Mouse (Mus musculus) E14TG2a.4 (cell line): ENCODE data around the gene Gstcd.
A peak's percentile ranks its signal among the peaks of the same experiment; 100 is the strongest.

ENCODE experiments used
- H3K27me3 ChIP-seq: 2 replicates; pipeline ENCODE4 v1.6.1; 2014; ENCODE audit warnings: low read length, control low read depth; ENCODE audit not compliant: insufficient read depth
- H3K36me3 ChIP-seq: 2 replicates; pipeline ENCODE4 v1.6.1; 2014; ENCODE audit warnings: low read length, control low read depth; ENCODE audit not compliant: insufficient read depth
- H3K4me1 ChIP-seq: replicated peaks from 2 replicates; pipeline ENCODE4 v1.6.1; 2014; ENCODE audit warnings: low read depth, low read length, control low read depth
- H3K4me3 ChIP-seq: replicated peaks from 2 replicates; pipeline ENCODE4 v1.5.1; 2014; ENCODE audit warnings: mild to moderate bottlenecking, low read length
- H3K9me3 ChIP-seq: 2 replicates; pipeline ENCODE4 v1.6.1; 2014; ENCODE audit warnings: low read length, control low read depth
- CTCF ChIP-seq: conservative IDR thresholded peaks from 2 replicates; pipeline ENCODE4 v1.5.1; 2014; ENCODE audit warnings: low read length
- NANOG ChIP-seq: IDR thresholded peaks from 2 replicates; pipeline ENCODE4 v1.6.1; 2014; ENCODE audit warnings: borderline replicate concordance, low read length, mixed read lengths
- POU5F1 ChIP-seq: IDR thresholded peaks from 2 replicates; pipeline ENCODE4 v1.6.1; 2014; ENCODE audit warnings: low read length, borderline replicate concordance

The Gstcd gene

DNA sequence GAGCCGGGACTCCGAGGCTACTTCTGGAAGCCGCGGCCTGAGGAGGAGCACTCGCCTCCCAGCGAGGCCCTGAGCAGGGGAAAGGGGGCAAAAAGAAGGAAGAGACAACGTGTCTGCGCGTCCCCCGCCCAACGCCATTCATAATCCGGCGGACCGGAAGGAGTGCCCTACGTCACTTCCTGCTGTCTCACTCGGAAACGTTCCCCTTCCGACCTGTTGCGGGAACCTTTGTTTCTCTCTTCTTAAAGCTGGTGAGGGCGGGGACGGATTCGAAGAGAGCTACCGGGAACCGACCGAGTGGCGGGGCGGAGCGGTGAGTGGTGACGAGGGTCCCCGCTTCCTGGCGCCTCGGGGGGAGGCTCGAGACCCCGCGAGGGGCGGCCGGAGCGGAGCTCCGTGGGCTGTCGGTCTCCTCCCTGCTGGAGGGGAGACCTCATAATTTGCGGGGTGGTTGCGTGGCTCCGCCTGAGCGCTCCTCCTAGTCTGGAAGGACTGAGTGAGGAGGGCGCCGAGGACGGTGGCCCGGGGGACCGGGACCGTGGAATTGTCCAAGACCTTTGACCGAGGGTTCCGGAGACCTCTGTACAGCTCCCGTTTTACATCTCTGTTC lies at the start of gene Gstcd, which contains the start of gene Ints12:
Gene Gstcd, minus strand, starts transcription at position 370 of the 610 bp plus-strand sequence.
Gene Ints12, plus strand, starts transcription at position 177 of the 610 bp plus-strand sequence.
- Histone ChIP-seq H3K4me1 (peaks cover 23% of the 10 kb centered on the region), H3K27me3 (no peaks in the 10 kb centered on the region), H3K4me3 (peak within 1 kb of the TSS; percentile 94), H3K36me3 (peaks cover 2% of the 10 kb centered on the region; the same call in 1 of the 2 replicates), H3K9me3 (no peaks in the 10 kb centered on the region)
- TF ChIP-seq CTCF (no peak), POU5F1 (peak; percentile 37; the same call in 1 of the 2 replicates)

DNA sequence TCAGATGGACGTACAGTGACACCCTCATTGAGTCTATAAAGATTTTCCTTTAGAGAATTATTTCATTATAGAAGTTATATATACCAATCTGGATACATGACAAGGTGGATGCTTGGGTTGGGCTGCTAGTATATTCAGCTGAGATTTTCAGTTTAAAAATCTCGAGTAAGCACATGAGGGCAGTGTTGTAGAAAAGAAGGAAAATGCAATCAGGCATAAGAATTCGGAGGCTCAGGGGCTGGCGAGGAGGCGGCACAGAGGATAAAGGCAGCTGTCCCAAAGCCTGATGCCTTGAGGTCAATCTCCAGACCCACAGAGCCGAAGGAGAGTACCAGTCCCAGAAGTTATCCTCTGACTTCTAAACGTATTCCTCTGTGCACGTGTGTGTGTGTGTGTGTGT lies 40.8 kb upstream of the Gstcd start:
- TF ChIP-seq NANOG (no peak), POU5F1 (no peak), CTCF (no peak)

DNA sequence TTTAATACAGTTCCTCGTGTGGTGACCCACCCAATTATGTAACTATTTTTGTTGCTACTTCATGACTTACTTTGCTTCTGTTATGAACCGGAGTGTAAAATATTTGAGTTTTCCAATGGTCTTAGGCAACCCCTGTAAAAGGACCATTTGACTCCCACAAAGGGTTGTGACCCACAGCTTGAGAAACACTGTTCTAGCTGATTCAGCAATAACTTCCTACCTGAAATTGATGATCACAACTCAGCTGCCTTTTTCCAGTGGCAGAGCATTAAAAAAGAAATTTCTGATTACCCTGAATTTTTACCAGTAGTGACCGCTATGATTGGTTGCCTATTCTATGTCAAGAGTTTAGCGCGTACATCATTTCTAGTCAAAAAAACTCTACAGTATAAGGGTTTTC lies 39.5 kb upstream of the Gstcd start:
- no peaks in the 10 kb centered on the region for H3K9me3 ChIP-seq
- TF ChIP-seq CTCF (no peak), NANOG (no peak), POU5F1 (no peak)
- H3K4me3 ChIP-seq, result no peak overlapping the region
- no peaks in the 10 kb centered on the region for H3K27me3 ChIP-seq
- H3K36me3 ChIP-seq, result no peaks in the 10 kb centered on the region
- no peaks in the 10 kb centered on the region for H3K4me1 ChIP-seq

More for the DNA sequence above, 40.8 kb upstream of the Gstcd start:
- no peak overlapping the region for H3K4me3 ChIP-seq
- H3K36me3 ChIP-seq, result no peaks in the 10 kb centered on the region
- H3K9me3 ChIP-seq, result no peaks in the 10 kb centered on the region
- no peaks in the 10 kb centered on the region for H3K27me3 ChIP-seq
- H3K4me1 ChIP-seq, result no peaks in the 10 kb centered on the region

DNA sequence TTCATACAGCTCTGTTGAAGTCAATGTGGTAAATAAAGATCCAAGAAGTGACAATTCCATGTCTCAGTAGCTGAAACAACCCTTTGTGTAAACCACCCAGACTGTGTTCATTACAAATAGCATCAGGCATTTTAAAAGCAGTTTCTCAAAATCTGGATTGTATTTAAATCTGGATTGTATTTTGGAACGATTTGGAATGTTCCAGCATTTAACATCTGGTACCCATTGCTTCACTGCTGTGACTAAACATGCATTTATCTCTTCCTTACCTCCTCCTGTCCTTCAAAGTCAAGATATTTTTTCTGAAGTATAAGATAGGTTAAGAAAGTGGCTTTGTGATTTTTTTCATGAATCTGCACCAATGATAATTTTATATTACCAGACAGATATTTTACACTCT lies 21.4 kb upstream of the Gstcd start:
- Histone ChIP-seq H3K4me3 (no peak overlapping the region), H3K9me3 (no peaks in the 10 kb centered on the region), H3K4me1 (no peaks in the 10 kb centered on the region), H3K36me3 (peaks cover 13% of the 10 kb centered on the region), H3K27me3 (no peaks in the 10 kb centered on the region)
- TF ChIP-seq POU5F1 (no peak), CTCF (no peak), NANOG (no peak)

DNA sequence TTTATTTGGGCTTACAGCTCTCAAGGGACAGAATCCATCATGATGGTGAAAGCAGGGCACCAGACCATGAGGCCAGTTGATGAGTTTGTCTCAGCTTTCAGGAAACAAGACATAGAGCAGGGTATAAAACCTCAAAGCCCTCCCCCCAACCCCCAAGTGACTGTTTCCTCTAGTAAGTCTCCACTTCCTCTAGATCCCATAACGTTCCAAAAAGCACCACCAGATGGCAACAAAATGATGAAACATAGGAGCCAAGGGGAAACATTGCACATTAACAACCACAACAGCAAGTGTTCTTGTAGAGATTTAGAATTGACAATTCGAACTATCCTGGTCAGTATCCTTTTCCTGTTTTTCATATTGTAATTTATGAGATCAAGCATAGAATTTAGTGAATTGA lies 19.9 kb upstream of the Gstcd start:
- Histone ChIP-seq H3K4me1 (no peaks in the 10 kb centered on the region), H3K9me3 (no peaks in the 10 kb centered on the region), H3K27me3 (no peaks in the 10 kb centered on the region), H3K4me3 (no peak overlapping the region), H3K36me3 (peaks cover 24% of the 10 kb centered on the region)
- TF ChIP-seq NANOG, result no peak
- peak; percentile 21; the same call in 1 of the 2 replicates for TF ChIP-seq CTCF
- no peak for TF ChIP-seq POU5F1

DNA sequence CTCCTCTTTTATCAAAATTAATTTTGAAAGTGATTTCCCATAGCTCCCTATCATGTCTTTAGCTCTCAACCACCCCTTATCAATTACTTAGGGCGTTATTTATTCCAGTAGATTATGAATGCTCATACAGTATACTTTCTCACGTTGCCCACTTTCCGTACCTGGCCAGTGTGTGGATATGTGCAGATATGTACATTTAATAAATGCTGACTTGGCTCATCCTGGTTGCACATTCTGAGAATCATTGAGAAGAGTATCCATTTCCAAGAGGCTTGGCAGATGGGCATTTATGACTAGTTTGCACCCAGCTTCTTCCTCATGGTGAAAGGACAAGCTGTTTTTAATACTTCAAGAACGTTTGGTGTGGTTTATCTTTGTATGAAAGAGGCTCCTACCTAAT lies 18.0 kb upstream of the Gstcd start:
- Histone ChIP-seq H3K9me3 (no peaks in the 10 kb centered on the region), H3K4me3 (no peak overlapping the region), H3K36me3 (peaks cover 39% of the 10 kb centered on the region), H3K27me3 (no peaks in the 10 kb centered on the region), H3K4me1 (no peaks in the 10 kb centered on the region)
- TF ChIP-seq CTCF, result no peak
- no peak for TF ChIP-seq POU5F1
- TF ChIP-seq NANOG, result no peak

DNA sequence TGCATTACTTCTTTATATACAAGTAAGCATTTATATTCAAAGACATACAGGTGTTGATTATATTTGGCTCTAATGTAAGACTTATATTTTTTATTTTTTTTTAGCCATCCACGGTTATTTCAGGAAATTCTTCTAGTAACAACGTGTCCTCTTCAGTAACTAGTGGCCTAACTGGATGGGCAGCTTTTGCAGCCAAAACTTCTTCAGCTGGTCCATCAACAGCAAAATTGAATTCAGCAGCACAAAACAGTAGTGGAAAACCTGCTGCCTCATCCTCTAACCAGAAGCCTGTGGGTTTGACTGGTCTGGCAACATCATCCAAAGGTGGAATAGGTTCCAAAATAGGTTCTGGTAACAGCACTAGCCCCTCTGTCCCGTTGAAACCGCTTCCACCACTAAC lies 16.9 kb upstream of the Gstcd start:
- peaks cover 48% of the 10 kb centered on the region for H3K36me3 ChIP-seq
- H3K9me3 ChIP-seq, result no peaks in the 10 kb centered on the region
- H3K4me1 ChIP-seq, result no peaks in the 10 kb centered on the region
- H3K27me3 ChIP-seq, result no peaks in the 10 kb centered on the region
- TF ChIP-seq POU5F1 (no peak), NANOG (no peak), CTCF (no peak)
- no peak overlapping the region for H3K4me3 ChIP-seq

DNA sequence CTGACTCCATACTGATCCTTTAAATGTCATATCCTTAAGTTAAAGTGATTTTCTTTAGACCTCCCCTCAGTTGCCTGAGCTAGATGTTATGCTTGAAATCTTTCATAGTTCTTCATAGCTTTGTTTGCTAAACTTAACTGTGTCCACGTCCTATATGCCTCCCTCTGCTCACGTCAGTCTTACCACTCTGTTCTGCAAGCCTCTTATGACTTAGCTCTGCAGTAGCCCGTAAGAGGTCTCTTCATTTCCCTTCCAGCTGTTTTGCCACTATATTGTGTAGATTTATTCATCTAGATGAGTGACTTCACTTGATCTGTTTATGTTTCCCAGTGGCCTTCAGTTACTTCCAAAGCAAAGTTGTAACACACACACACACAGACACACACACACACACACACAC lies 12.6 kb upstream of the Gstcd start:
- TF ChIP-seq POU5F1, result no peak
- no peaks in the 10 kb centered on the region for H3K27me3 ChIP-seq
- no peaks in the 10 kb centered on the region for H3K9me3 ChIP-seq
- H3K4me1 ChIP-seq, result no peaks in the 10 kb centered on the region
- H3K36me3 ChIP-seq, result peaks cover 79% of the 10 kb centered on the region
- no peak overlapping the region for H3K4me3 ChIP-seq

DNA sequence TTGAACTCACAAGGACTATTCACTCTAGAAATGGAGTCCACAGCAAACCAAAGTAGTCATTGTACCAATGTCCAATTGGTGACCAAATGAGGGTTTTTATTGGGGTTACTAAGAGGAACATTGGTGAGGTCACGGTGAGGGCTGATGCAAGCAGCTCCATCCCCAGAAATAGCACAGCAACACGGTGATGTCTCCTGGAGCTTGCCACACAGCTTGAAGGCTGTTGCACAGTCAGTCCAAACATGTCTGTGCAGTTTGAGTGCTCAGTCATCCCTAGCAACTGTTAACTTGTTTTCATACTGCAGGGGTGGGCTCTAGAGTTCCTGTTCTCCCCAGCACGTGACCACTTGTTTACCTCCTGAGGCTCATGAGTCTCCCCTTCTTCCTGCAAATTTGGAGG lies 11.9 kb upstream of the Gstcd start:
- H3K4me1 ChIP-seq, result no peaks in the 10 kb centered on the region

More for the DNA sequence above, 11.9 kb upstream of the Gstcd start:
- Histone ChIP-seq H3K36me3 (peaks cover 78% of the 10 kb centered on the region), H3K9me3 (no peaks in the 10 kb centered on the region), H3K27me3 (no peaks in the 10 kb centered on the region), H3K4me3 (no peak overlapping the region)
- no peak for TF ChIP-seq CTCF
- no peak for TF ChIP-seq POU5F1
- no peak for TF ChIP-seq NANOG
